Mouse (Mus musculus) T-cell, adult 2 months (primary cell): Measurements from ENCODE around the gene Rhot2.
"Not testable (repeated sequence)": the region's sequence is repeated elsewhere in the genome, so short reads cannot be mapped to it uniquely, and the experiment has no call there.

ENCODE experiments used
- DNase-seq: peaks from one replicate; pipeline ENCODE4 v3.0.0; 2022; ENCODE audit warnings: low spot score

Gene Rhot2

DNA sequence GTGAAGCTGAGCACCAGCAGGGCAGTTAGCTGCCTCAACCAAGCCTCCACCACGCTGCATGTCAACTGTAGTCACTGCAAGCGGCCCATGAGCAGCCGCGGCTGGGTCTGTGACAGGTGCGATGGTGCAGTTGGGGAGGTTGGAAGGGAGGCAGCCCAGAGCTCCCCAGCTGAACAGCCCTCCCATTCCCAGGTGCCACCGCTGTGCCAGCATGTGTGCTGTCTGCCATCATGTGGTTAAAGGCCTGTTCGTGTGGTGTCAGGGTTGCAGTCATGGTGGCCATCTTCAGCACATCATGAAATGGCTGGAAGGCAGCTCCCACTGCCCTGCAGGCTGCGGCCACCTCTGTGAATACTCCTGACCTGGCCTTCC is 16.4 kb downstream of the Rhot2 start:
- DNase-seq: no peak

DNA sequence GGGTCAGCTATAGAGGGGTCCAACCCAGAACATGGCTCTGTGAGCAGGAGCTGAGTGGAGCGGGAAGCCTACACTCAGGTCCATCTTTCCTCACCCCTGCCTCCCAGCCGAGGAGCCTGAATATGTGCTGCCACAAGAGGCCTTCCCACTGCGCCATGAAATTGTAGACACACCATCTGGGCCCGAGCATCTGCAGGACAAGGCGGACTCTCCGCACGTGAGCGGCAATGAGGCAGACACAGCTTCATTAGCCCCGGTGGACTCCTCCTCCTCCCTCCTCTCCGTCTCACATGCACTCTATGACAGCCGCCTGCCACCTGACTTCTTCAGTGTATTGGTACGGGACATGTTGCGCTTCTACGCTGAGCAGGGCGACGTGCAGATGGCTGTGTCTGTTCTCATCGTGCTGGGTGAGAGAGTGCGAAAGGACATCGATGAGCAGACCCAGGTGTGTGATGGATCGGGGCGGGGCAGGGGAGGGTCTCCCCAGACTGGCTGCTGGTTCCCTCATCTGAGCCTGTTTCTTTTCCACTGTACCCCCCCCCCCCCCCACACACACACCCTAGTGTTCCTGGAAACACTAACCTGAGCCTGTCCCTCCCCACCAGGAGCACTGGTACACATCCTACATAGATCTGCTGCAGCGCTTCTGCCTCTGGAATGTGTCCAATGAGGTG is 17.0 kb downstream of the Rhot2 start:
- no peak for DNase-seq

GRCm38 (mm10) chr17:25827011-25827410 is 17.6 kb downstream of the Rhot2 start:
- no peak for DNase-seq

DNA sequence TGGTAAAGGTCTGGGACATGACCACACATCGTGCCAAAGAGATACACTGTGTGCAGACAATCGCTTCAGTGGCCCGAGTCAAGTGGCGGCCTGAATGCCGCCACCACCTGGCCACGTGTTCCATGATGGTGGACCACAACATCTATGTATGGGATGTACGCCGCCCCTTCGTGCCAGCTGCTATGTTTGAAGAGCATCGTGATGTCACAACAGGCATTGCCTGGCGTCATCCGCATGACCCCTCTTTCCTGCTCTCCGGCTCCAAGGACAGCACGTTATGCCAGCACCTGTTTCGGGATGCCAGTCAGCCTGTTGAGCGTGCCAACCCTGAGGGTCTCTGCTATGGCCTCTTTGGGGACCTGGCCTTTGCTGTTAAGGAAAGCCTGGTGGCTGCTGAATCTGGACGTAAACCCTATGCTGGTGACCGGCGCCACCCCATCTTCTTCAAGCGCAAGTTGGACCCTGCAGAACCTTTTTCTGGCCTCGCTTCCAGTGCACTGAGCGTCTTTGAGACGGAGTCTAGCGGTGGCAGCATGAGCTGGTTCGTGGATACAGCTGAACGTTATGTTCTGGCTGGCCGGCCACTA is 18.6 kb downstream of the Rhot2 start:
- DNase-seq: no peak

- DNase-seq: no peak
Observed at GRCm38 (mm10) chr17:25825311-25825710, 19.3 kb downstream of the Rhot2 start.

- DNase-seq: no peak
Observed at GRCm38 (mm10) chr17:25824362-25825142, 20.1 kb downstream of the Rhot2 start.

DNA sequence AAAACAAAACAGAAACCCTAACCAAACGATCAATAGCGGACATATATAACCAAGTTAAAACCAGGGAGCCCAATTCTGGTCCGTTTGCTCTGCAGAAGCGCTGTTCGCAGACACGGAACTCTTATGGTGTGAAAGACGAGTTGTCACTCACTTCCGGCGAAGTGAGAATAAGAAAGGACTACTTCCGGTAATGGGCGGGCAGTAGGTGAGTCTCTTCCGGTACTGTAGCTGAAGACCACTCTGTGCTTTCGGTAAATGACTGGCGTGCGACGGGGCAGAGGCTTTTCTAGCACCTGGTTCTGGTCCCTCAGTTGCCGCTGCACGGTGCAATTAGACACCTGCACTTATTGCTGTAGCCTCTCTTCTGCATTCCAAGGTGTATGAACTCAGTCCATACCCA is 21.2 kb downstream of the Rhot2 start, which contains the start of gene Wdr24:
Wdr24 (plus strand) TSS at position 176 of the 400 bp plus-strand sequence.
- DNase-seq: peak; percentile 82

DNA sequence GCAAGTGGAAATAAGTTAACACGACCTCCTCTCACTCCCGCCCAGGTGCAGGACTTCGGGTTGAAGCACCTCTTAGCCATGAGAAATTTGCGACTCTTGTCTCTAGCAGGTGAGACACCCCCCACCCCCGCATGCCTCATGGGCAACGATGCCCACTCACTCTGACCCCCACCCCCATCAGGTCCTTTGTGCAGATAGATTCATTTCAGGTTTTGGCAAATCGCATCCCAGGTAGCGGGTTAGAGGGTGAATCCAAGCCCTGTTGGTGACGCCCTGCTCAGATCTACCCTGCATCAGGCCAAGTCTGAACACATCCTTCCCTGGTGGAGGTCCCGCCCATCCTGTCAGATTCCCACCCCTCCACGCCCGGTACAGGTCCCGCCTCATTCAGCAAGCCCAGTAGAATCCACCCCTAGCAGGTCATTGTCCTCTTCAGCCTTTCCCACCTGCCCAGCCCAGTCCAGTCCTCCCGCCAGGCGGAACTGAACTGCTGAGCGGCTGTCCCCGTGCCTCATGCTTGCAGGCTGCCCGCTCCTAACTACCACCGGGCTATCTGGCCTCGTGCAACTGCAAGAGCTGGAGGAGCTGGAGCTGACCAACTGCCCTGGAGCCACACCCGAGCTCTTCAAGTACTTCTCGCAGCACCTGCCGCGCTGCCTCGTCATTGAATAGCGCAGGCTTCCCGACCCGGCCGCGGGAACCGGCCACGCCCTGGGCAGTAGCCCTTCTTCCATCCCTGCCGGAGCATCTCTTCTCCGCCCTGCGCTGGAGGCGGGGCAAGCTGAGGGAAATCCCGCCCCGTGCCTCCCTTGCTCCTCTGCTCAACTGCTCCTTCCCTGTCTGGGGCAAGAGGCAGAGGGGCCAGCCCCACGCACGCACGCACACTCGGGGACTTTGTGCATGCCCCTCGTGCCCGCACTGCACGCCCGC is 25.5 kb downstream of the Rhot2 start:
- no peak for DNase-seq

DNA sequence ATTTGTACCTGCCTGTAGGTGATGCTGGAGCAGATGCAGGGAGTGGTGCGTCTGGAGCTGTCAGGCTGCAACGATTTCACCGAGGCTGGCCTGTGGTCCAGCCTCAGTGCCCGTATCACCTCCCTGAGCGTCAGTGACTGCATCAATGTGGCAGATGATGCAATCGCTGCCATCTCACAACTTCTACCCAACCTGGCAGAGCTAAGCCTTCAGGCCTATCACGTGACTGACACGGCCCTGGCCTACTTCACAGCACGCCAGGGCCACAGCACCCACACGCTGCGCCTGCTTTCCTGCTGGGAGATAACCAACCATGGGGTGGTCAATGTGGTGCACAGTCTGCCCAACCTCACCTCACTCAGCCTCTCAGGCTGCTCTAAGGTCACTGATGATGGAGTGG is 27.0 kb downstream of the Rhot2 start:
- DNase-seq: no peak

DNA sequence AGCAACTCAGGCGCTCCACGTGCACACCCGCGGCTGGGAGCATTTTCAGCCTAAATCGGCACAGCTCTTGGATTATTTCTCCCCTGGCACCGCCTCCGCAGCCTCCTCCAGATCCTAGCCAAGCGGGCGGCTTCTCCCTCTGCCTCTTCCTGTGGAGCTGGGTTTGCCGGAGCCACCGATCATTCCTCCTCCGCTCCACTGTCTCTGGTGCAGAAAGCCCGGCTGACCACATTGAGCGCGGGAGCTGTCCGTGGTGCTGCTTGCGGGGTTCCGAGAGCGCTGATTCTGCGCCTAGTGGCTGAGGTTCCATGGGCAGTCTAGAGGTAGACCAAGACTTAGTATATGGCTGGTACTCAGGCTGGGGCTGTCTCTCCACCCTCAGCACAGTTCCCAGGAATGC is 31.2 kb downstream of the Rhot2 start:
- DNase-seq: peak; percentile 69

DNA sequence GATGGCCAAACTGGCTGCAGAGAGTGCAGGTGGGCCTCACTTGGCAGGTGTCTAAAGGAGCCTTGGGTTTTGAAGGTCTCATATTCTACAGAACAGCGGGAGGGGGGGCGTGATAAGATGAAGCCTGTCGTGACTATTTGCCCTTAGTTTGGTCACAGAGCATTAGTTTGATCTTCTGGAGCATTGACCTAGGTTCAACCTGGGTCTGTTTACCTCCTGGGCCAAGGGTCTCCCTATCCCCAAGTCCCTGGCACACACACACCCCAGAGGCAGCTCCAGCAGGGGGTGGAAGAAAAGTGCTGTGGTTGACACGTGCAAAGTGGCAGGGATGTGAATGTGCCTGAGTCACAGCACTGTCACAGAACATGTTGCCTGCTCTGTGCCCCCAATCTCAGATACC is 33.8 kb downstream of the Rhot2 start:
- DNase-seq: no peak

GRCm38 (mm10) chr17:25809606-25810340 is 34.9 kb downstream of the Rhot2 start:
- no peak for DNase-seq

DNA sequence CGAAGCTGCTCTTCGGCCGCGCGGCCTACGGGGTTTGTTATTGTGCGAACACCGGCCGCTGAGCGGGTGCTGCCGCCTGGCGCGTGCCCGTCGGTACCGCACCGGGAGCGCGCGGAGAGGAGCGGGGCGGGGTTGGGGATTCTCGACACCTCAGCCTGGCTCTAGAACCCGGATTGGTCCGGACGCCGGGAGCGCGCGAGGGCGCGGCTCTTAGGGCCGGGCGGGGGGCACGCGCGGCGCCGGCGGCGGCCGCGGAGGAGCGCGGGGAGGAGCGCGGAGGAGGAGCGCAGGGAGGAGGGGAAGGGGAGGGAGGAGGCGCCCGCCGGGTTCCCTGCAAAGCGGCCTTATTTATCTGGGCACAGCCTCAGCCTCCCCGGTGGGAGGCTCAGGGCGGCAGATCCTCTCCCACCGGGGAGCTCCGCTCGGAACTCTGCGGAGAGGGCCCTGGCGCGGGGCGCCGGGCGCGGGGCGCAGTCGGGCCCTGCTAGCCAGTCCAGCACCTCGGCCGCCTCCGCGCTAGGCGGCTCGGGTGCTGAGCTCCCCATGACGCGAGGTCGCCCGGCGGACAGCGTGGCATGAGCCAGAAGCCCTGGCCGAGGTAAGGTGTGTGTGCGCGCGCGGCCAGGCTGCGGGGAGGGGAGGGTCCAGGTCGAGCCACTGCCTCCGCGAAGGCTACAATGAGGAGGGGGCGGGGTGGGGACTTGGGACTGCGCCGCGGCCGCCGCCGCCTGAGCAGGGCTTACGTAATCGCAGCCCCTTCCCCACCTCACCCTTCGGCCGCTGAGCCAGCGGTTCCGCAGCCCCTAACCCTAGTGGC is 35.7 kb downstream of the Rhot2 start, which contains the start of gene Fbxl16:
Fbxl16 (plus strand) TSS at position 297 of the 817 bp plus-strand sequence.
- peak; percentile 23 for DNase-seq

DNA sequence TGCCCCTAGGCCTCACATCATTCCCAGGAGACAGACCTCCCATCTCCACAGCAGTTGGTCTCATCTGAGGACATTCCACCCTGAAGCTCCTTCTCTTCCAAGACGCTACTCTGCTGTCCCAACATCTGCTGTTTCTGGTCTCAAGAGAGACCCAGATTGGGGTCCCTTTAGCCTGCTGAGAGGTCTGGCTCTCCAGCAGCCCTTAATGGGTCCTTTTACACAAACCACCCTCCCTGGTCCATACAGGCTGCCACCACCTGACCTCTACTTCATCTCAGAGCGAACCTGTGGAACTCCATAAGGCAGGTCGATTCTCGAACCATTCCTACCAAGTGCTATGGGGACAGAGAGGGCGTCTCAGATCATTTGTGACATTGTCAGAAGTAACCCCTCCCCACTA is 36.6 kb downstream of the Rhot2 start:
- DNase-seq: no peak

- not testable (repeated sequence) for DNase-seq
Observed at GRCm38 (mm10) chr17:25807452-25807851, 37.2 kb downstream of the Rhot2 start.

GRCm38 (mm10) chr17:25806507-25806906 is 38.1 kb downstream of the Rhot2 start:
- no peak for DNase-seq

GRCm38 (mm10) chr17:25802825-25803517 is 41.7 kb downstream of the Rhot2 start:
- DNase-seq: no peak

GRCm38 (mm10) chr17:25801029-25801428 is 43.6 kb downstream of the Rhot2 start:
- DNase-seq: peak; percentile 82

DNA sequence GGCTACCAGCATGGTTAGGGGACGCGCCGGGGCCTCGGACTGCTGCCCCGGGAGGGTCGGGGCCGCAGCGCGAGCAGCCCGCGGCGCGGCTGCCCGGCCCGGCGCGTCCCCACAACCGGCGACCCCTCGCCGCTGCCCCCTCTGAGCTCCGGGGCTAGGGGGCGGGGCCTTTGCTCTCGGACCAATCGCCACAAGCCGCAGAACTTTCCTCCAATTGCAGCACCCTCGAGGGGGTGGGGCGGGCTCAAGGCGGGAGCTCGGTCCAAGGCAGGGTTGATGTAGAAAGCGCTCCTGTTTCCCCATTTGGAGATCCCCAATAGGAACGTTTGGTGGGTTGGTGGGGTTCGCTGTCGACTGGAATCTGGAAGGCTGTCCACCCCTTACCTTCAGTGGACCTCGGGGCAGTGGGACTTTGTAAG is 47.7 kb downstream of the Rhot2 start, which contains the start of gene Metrn:
Metrn (minus strand) TSS at position 186 of the 419 bp plus-strand sequence.
- DNase-seq: peak; percentile 77
